Mouse (Mus musculus) liver, embryonic 14.5 days (tissue): ENCODE measurements at regions not wholly inside any gene's neighbourhood (a gene's known extent, or its start where the extent isn't known, plus 50 kb on each side); places are given as distances from the start of the nearest gene placed in this dataset.

Experiments used
- CTCF ChIP-seq: IDR thresholded peaks from 2 replicates; pipeline ENCODE4 v1.5.1; 2016; ENCODE audit warnings: antibody characterized with exemption, low read depth, control low read depth
- EP300 ChIP-seq: IDR thresholded peaks from 2 replicates; pipeline ENCODE4 v1.6.1; 2016; ENCODE audit warnings: antibody characterized with exemption, low read depth

DNA sequence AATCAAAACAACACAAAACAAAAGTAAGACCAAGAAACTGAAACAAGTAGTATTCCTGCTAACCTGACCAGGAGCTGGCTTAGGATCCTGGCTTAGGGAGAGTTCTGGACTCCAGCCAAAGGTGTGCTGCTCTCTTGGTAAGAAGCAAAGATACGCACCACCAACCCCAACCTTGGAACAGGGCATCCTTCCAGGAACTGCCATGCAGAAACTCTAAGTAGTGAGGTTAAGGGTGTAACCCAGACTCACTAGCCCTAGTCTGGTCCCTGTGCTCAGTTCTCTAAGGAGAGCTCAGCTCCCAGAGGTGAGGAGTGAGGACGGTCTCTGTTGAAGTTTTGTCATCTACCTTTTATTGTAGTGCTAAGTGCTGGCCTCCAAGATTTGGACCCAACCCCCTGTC is 175.4 kb downstream of the Matn1 start:
- TF ChIP-seq CTCF = no peak
- TF ChIP-seq EP300 = no peak
